Mouse (Mus musculus) testis, adult 2 months (tissue): Measurements from ENCODE around the gene Sdk2. TPM values are rescaled to one million over a fixed set of nuclear protein-coding genes. Genes with fewer than 3 reads are reported as not detected.

ENCODE experiments used
- H3K27ac ChIP-seq: fragments of 200-500 bp; 2 replicates; pipeline ENCODE4 v1.5.1; 2012; ENCODE audit warnings: low read depth, low read length; ENCODE audit not compliant: control insufficient read depth, insufficient read depth
- H3K27me3 ChIP-seq: fragments of 200-500 bp; 2 replicates; pipeline ENCODE4 v1.6.1; 2012; ENCODE audit warnings: mild to moderate bottlenecking, low read length, moderate library complexity; ENCODE audit not compliant: control insufficient read depth, insufficient read depth
- H3K36me3 ChIP-seq: fragments of 200-500 bp; 2 replicates; pipeline ENCODE4 v1.6.1; 2012; ENCODE audit warnings: mild to moderate bottlenecking, low read length; ENCODE audit not compliant: control insufficient read depth, insufficient read depth
- H3K4me1 ChIP-seq: fragments of 200-500 bp; 2 replicates; pipeline ENCODE4 v1.6.1; 2012; ENCODE audit warnings: low read length; ENCODE audit not compliant: control insufficient read depth, insufficient read depth
- H3K4me3 ChIP-seq: fragments of 200-500 bp; 2 replicates; pipeline ENCODE4 v1.5.1; 2012; ENCODE audit warnings: low read depth, mild to moderate bottlenecking, low read length, moderate library complexity, mixed read lengths; ENCODE audit not compliant: control insufficient read depth
- CTCF ChIP-seq: fragments of 200-500 bp; IDR thresholded peaks from 2 replicates; pipeline ENCODE4 v1.5.1; 2012; ENCODE audit warnings: low read depth, mild to moderate bottlenecking, inconsistent platforms, low read length, moderate library complexity; ENCODE audit not compliant: control insufficient read depth, insufficient read depth, insufficient replicate concordance
- POLR2A ChIP-seq: fragments of 200-500 bp; IDR thresholded peaks from 2 replicates; pipeline ENCODE4 v1.6.1; 2012; ENCODE audit warnings: low read depth, mild to moderate bottlenecking, inconsistent platforms, low read length, moderate library complexity; ENCODE audit not compliant: control insufficient read depth
- polyA plus RNA-seq: library from polyadenylated mRNA; depleted of rRNA; stranded (reverse); fragments of >200 nt; gene quantifications from 2 replicates; pipeline ENCODE4 v1.2.3, GENCODE M21; 2012

The Sdk2 gene
- polyA plus RNA-seq, 1 experiment = 7.8 TPM

GRCm38 (mm10) chr11:113948676-113949075 lies 118.2 kb downstream of the Sdk2 start:
- Histone ChIP-seq H3K4me1 (no peaks in the 10 kb centered on the region), H3K27me3 (no peaks in the 10 kb centered on the region), H3K36me3 (no peaks in the 10 kb centered on the region), H3K27ac (no peak overlapping the region), H3K4me3 (no peak overlapping the region)
- TF ChIP-seq CTCF (no peak), POLR2A (no peak)

- no peak overlapping the region for H3K4me3 ChIP-seq
- H3K27me3 ChIP-seq = no peaks in the 10 kb centered on the region
- no peaks in the 10 kb centered on the region for H3K36me3 ChIP-seq
- TF ChIP-seq CTCF (no peak), POLR2A (no peak)
- no peak overlapping the region for H3K27ac ChIP-seq
- no peaks in the 10 kb centered on the region for H3K4me1 ChIP-seq
Measured at GRCm38 (mm10) chr11:113942101-113942735, 124.6 kb downstream of the Sdk2 start.

- TF ChIP-seq CTCF (no peak), POLR2A (no peak)
- Histone ChIP-seq H3K27me3 (no peaks in the 10 kb centered on the region), H3K27ac (no peak overlapping the region), H3K4me1 (no peaks in the 10 kb centered on the region), H3K4me3 (no peak overlapping the region), H3K36me3 (no peaks in the 10 kb centered on the region)
Measured at GRCm38 (mm10) chr11:113933678-113934077, 133.2 kb downstream of the Sdk2 start.

GRCm38 (mm10) chr11:113932909-113933308 lies 133.9 kb downstream of the Sdk2 start:
- Histone ChIP-seq H3K36me3 (no peaks in the 10 kb centered on the region), H3K4me1 (no peaks in the 10 kb centered on the region), H3K4me3 (no peak overlapping the region), H3K27ac (no peak overlapping the region), H3K27me3 (no peaks in the 10 kb centered on the region)
- TF ChIP-seq POLR2A = no peak

DNA sequence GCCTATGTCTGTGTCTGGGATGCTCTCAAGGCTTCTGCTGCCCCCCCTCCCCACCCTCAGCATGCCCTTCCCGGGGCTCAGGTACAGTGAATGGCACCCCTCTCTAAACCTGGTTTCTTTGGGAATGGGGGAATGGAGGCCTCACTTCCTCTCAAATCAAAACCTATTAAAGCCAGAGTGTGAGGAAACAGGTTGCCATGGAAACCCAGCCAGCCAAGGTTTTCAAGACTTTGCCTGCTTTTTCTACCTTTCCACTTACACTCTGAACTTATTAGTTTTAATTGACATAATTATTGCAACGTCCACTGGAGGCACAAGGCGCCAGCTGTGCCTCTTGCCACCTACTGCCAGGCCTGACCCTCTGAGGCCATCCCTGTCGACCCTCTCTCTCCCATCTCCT lies 135.1 kb downstream of the Sdk2 start:
- H3K27ac ChIP-seq = no peak overlapping the region
- H3K4me3 ChIP-seq = no peak overlapping the region
- H3K27me3 ChIP-seq = no peaks in the 10 kb centered on the region
- H3K4me1 ChIP-seq = no peaks in the 10 kb centered on the region
- H3K36me3 ChIP-seq = no peaks in the 10 kb centered on the region
- TF ChIP-seq POLR2A = no peak
- no peak for TF ChIP-seq CTCF

DNA sequence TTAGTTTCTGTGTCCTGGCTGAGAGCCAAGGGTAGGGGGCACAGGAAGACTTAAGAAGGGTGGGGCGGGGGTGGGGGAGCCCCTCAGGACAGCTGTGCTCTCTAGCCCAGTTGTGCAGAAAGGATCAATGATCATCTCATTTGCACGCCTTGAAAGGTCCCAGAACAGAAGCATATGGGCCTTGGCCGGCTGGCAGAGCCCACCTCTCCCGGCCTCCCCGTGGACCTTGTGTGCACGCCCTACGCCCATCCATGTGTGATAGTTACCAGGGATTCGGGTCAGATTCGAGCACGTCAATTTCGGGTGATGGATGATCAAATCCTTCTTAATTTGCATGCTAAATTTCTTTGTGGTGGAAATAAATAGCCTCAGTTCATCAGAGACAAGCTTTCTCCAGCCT lies 136.7 kb downstream of the Sdk2 start:
- TF ChIP-seq POLR2A (no peak), CTCF (no peak)
- Histone ChIP-seq H3K4me1 (no peaks in the 10 kb centered on the region), H3K27me3 (no peaks in the 10 kb centered on the region), H3K27ac (no peak overlapping the region), H3K4me3 (no peak overlapping the region), H3K36me3 (no peaks in the 10 kb centered on the region)

GRCm38 (mm10) chr11:113928831-113929230 lies 138.0 kb downstream of the Sdk2 start:
- Histone ChIP-seq H3K4me3 (no peak overlapping the region), H3K27ac (no peak overlapping the region), H3K27me3 (no peaks in the 10 kb centered on the region), H3K4me1 (no peaks in the 10 kb centered on the region), H3K36me3 (no peaks in the 10 kb centered on the region)
- no peak for TF ChIP-seq POLR2A
- TF ChIP-seq CTCF = no peak

- H3K27me3 ChIP-seq = no peaks in the 10 kb centered on the region
- H3K27ac ChIP-seq = no peak overlapping the region
- H3K4me3 ChIP-seq = no peak overlapping the region
- H3K4me1 ChIP-seq = no peaks in the 10 kb centered on the region
- no peaks in the 10 kb centered on the region for H3K36me3 ChIP-seq
- no peak for TF ChIP-seq POLR2A
- no peak for TF ChIP-seq CTCF
Measured at GRCm38 (mm10) chr11:113928291-113928690, 138.6 kb downstream of the Sdk2 start.
